Mouse (Mus musculus) ES-Bruce4 (cell line): ENCODE data around the gene Cdh4. TPM values are rescaled to one million over a fixed set of nuclear protein-coding genes. Genes with fewer than 3 reads are reported as not detected.

ENCODE experiments used
- H3K27ac ChIP-seq: 2 replicates; pipeline ENCODE4 v1.5.1; 2012; ENCODE audit warnings: low read length, inconsistent platforms; ENCODE audit not compliant: insufficient read depth
- H3K27me3 ChIP-seq: 2 replicates; pipeline ENCODE4 v1.6.1; 2012; ENCODE audit warnings: mild to moderate bottlenecking, low read length, inconsistent platforms; ENCODE audit not compliant: control insufficient read depth, poor library complexity, insufficient read depth, severe bottlenecking
- H3K36me3 ChIP-seq: 2 replicates; pipeline ENCODE4 v1.6.1; 2012; ENCODE audit warnings: inconsistent platforms, mild to moderate bottlenecking, low read length, moderate library complexity; ENCODE audit not compliant: control insufficient read depth, poor library complexity, insufficient read depth, severe bottlenecking
- H3K4me1 ChIP-seq: one replicate; pipeline ENCODE4 v1.8.1; 2011; ENCODE audit warnings: low read length; ENCODE audit not compliant: control insufficient read depth, insufficient read depth
- H3K4me3 ChIP-seq: 2 replicates; pipeline ENCODE4 v1.5.1; 2011; ENCODE audit warnings: low read depth, mild to moderate bottlenecking, low read length
- H3K9ac ChIP-seq: 2 replicates; pipeline ENCODE4 v1.6.1; 2012; ENCODE audit warnings: low read depth, mild to moderate bottlenecking, inconsistent platforms; ENCODE audit not compliant: poor library complexity, severe bottlenecking
- H3K9me3 ChIP-seq: replicated peaks from 2 replicates; pipeline ENCODE4 v1.6.1; 2012; ENCODE audit warnings: mild to moderate bottlenecking, low read length, inconsistent platforms; ENCODE audit not compliant: control insufficient read depth, poor library complexity, insufficient read depth, severe bottlenecking
- CTCF ChIP-seq: IDR thresholded peaks from one replicate; pipeline ENCODE4 v1.8.1; 2011; ENCODE audit warnings: low read depth, low read length
- EP300 ChIP-seq: IDR thresholded peaks from 2 replicates; pipeline ENCODE4 v1.6.1; 2011; ENCODE audit warnings: low read depth, low read length; ENCODE audit not compliant: insufficient read depth
- POLR2A ChIP-seq: IDR thresholded peaks from one replicate; pipeline ENCODE4 v1.8.1; 2011; ENCODE audit warnings: low read length; ENCODE audit not compliant: insufficient read depth
- polyA plus RNA-seq: library from polyadenylated mRNA; stranded (reverse); fragments of >200 nt; gene quantifications from 2 replicates; pipeline ENCODE4 v1.2.4, GENCODE M21; 2011; ENCODE audit warnings: low read depth; ENCODE audit not compliant: missing spikeins, insufficient read depth, insufficient read length

Cdh4 gene
- polyA plus RNA-seq, 1 experiment: 1.4 TPM

GRCm38 (mm10) chr2:179792426-179793133 lies 350.3 kb downstream of the Cdh4 start:
- H3K9me3 ChIP-seq: no peaks in the 10 kb centered on the region
- no peak overlapping the region for H3K4me3 ChIP-seq
- H3K9ac ChIP-seq: no peak overlapping the region
- H3K27me3 ChIP-seq: no peaks in the 10 kb centered on the region
- no peaks in the 10 kb centered on the region for H3K4me1 ChIP-seq
- no peak overlapping the region for H3K27ac ChIP-seq
- TF ChIP-seq POLR2A (no peak), CTCF (no peak), EP300 (no peak)
- H3K36me3 ChIP-seq: no peaks in the 10 kb centered on the region

GRCm38 (mm10) chr2:179794354-179794753 lies 352.1 kb downstream of the Cdh4 start:
- no peak overlapping the region for H3K27ac ChIP-seq
- no peak overlapping the region for H3K9ac ChIP-seq
- no peaks in the 10 kb centered on the region for H3K27me3 ChIP-seq
- no peak overlapping the region for H3K4me3 ChIP-seq
- H3K9me3 ChIP-seq: no peaks in the 10 kb centered on the region
- TF ChIP-seq CTCF: no peak
- TF ChIP-seq POLR2A: no peak
- TF ChIP-seq EP300: no peak
- H3K4me1 ChIP-seq: no peaks in the 10 kb centered on the region
- H3K36me3 ChIP-seq: no peaks in the 10 kb centered on the region

GRCm38 (mm10) chr2:179795452-179795851 lies 353.2 kb downstream of the Cdh4 start:
- Histone ChIP-seq H3K9ac (no peak overlapping the region), H3K4me1 (no peaks in the 10 kb centered on the region), H3K27ac (no peak overlapping the region), H3K36me3 (no peaks in the 10 kb centered on the region), H3K27me3 (no peaks in the 10 kb centered on the region), H3K9me3 (no peaks in the 10 kb centered on the region), H3K4me3 (no peak overlapping the region)
- TF ChIP-seq EP300 (no peak), POLR2A (no peak), CTCF (no peak)

GRCm38 (mm10) chr2:179799906-179800532 lies 357.8 kb downstream of the Cdh4 start:
- TF ChIP-seq POLR2A (no peak), CTCF (no peak), EP300 (no peak)
- Histone ChIP-seq H3K9me3 (no peaks in the 10 kb centered on the region), H3K4me1 (no peaks in the 10 kb centered on the region), H3K4me3 (no peak overlapping the region), H3K27me3 (no peaks in the 10 kb centered on the region), H3K9ac (no peak overlapping the region), H3K36me3 (no peaks in the 10 kb centered on the region), H3K27ac (no peak overlapping the region)

GRCm38 (mm10) chr2:179801042-179801441 lies 358.8 kb downstream of the Cdh4 start:
- Histone ChIP-seq H3K36me3 (no peaks in the 10 kb centered on the region), H3K27me3 (no peaks in the 10 kb centered on the region), H3K4me1 (no peaks in the 10 kb centered on the region), H3K9me3 (no peaks in the 10 kb centered on the region), H3K9ac (no peak overlapping the region), H3K27ac (no peak overlapping the region), H3K4me3 (no peak overlapping the region)
- no peak for TF ChIP-seq EP300
- TF ChIP-seq POLR2A: no peak
- TF ChIP-seq CTCF: no peak

GRCm38 (mm10) chr2:179802411-179802810 lies 360.2 kb downstream of the Cdh4 start:
- no peak for TF ChIP-seq POLR2A
- no peak for TF ChIP-seq CTCF
- no peak for TF ChIP-seq EP300
- H3K36me3 ChIP-seq: no peaks in the 10 kb centered on the region
- no peak overlapping the region for H3K4me3 ChIP-seq
- H3K4me1 ChIP-seq: no peaks in the 10 kb centered on the region
- no peak overlapping the region for H3K9ac ChIP-seq
- no peaks in the 10 kb centered on the region for H3K27me3 ChIP-seq
- no peak overlapping the region for H3K27ac ChIP-seq
- H3K9me3 ChIP-seq: no peaks in the 10 kb centered on the region
